Mouse (Mus musculus): ENCODE results near the gene Asb7. TPM values are rescaled to one million over a fixed set of nuclear protein-coding genes. Genes with fewer than 3 reads are reported as not detected.
A peak's percentile ranks its signal among the peaks of the same experiment; 100 is the strongest.

The Asb7 gene
- polyA plus RNA-seq, 1 experiment from 2014 or later, result 17.2 TPM

GRCm38 (mm10) chr7:66694467-66694866 lies 5.1 kb upstream of the Asb7 start:
- ATAC-seq (ENCODE audit: low read depth), result no peak
- peaks cover 8% of the 10 kb centered on the region for H3K4me1 ChIP-seq (replicated peaks)
- H3K36me3 ChIP-seq, result peaks cover 27% of the 10 kb centered on the region
- 78% methylated on average over 7 of the region's 7 CpGs for WGBS
- H3K9ac ChIP-seq, result no peak overlapping the region
- H3K4me3 ChIP-seq, result no peak overlapping the region
- H3K27me3 ChIP-seq, result no peaks in the 10 kb centered on the region
- H3K9me3 ChIP-seq, result no peaks in the 10 kb centered on the region
- no peak overlapping the region for H3K27ac ChIP-seq (replicated peaks)
- no peak overlapping the region for H3K4me2 ChIP-seq

GRCm38 (mm10) chr7:66689620-66690360 lies 394 bp upstream of the Asb7 start, which contains the start of gene Lins1:
Gene Lins1, plus strand, starts transcription at chr7:66689889.
- peak within 1 kb of the TSS; percentile 96 for H3K27ac ChIP-seq (replicated peaks)
- peak within 1 kb of the TSS; percentile 93 for H3K4me2 ChIP-seq
- peaks cover 7% of the 10 kb centered on the region; the same call in 1 of the 2 replicates for H3K36me3 ChIP-seq
- peak; percentile 99 for ATAC-seq (ENCODE audit: low read depth)
- H3K4me3 ChIP-seq, result peak within 1 kb of the TSS; percentile 77
- WGBS, result under 1% methylated on average over 52 of the region's 52 CpGs
- H3K9me3 ChIP-seq, result no peaks in the 10 kb centered on the region
- peaks cover 22% of the 10 kb centered on the region for H3K4me1 ChIP-seq (replicated peaks)
- no peaks in the 10 kb centered on the region for H3K27me3 ChIP-seq
- peak within 1 kb of the TSS; percentile 88 for H3K9ac ChIP-seq

GRCm38 (mm10) chr7:66688721-66689120 lies 675 bp downstream of the Asb7 start:
- 2% methylated on average over 5 of the region's 5 CpGs for WGBS
- ATAC-seq (ENCODE audit: low read depth), result peak; percentile 4
- Histone ChIP-seq H3K4me2 (peak overlapping the region; percentile 93), H3K4me3 (peak overlapping the region; percentile 77), H3K36me3 (peaks cover 11% of the 10 kb centered on the region; the same call in 1 of the 2 replicates), H3K4me1 (replicated peaks) (peaks cover 22% of the 10 kb centered on the region), H3K9me3 (no peaks in the 10 kb centered on the region), H3K27me3 (no peaks in the 10 kb centered on the region), H3K9ac (peak overlapping the region; percentile 88), H3K27ac (replicated peaks) (peak overlapping the region; percentile 59; the same call in 1 of the 2 replicates)

- Histone ChIP-seq H3K9ac (no peak overlapping the region), H3K36me3 (peaks cover 64% of the 10 kb centered on the region), H3K4me2 (no peak overlapping the region), H3K9me3 (no peaks in the 10 kb centered on the region), H3K27me3 (no peaks in the 10 kb centered on the region), H3K27ac (replicated peaks) (no peak overlapping the region), H3K4me1 (replicated peaks) (0 out of 2 replicates have a peak, but pooled peaks cover 3% of the 10 kb centered on the region), H3K4me3 (no peak overlapping the region)
- 80% methylated on average over 5 of the region's 5 CpGs for WGBS
- no peak for ATAC-seq (ENCODE audit: low read depth)
Measured at GRCm38 (mm10) chr7:66682119-66682863, 7.1 kb downstream of the Asb7 start.

- no peak overlapping the region for H3K27ac ChIP-seq (replicated peaks)
- peaks cover 97% of the 10 kb centered on the region for H3K36me3 ChIP-seq
- H3K27me3 ChIP-seq, result no peaks in the 10 kb centered on the region
- no peak for ATAC-seq (ENCODE audit: low read depth)
- H3K9me3 ChIP-seq, result 0 out of 2 replicates have a peak, but pooled peaks cover 5% of the 10 kb centered on the region
- no peaks in the 10 kb centered on the region for H3K4me1 ChIP-seq (replicated peaks)
- no peak overlapping the region for H3K9ac ChIP-seq
- H3K4me3 ChIP-seq, result no peak overlapping the region
- WGBS, result 92% methylated on average over 2 of the region's 2 CpGs
- no peak overlapping the region for H3K4me2 ChIP-seq
Measured at GRCm38 (mm10) chr7:66675800-66676199, 13.6 kb downstream of the Asb7 start.

- no peaks in the 10 kb centered on the region for H3K4me1 ChIP-seq (replicated peaks)
- no peaks in the 10 kb centered on the region for H3K27me3 ChIP-seq
- H3K4me2 ChIP-seq, result no peak overlapping the region
- H3K9me3 ChIP-seq, result peaks cover 15% of the 10 kb centered on the region; the same call in 1 of the 2 replicates
- H3K36me3 ChIP-seq, result peaks cover 46% of the 10 kb centered on the region
- H3K9ac ChIP-seq, result no peak overlapping the region
- H3K27ac ChIP-seq (replicated peaks), result no peak overlapping the region
- no peak for ATAC-seq (ENCODE audit: low read depth)
- H3K4me3 ChIP-seq, result no peak overlapping the region
Measured at GRCm38 (mm10) chr7:66667064-66667463, 22.3 kb downstream of the Asb7 start.

GRCm38 (mm10) chr7:66663548-66663947 lies 25.8 kb downstream of the Asb7 start:
- 93% methylated on average over 3 of the region's 3 CpGs for WGBS

GRCm38 (mm10) chr7:66661572-66661971 lies 27.8 kb downstream of the Asb7 start:
- H3K27me3 ChIP-seq, result no peaks in the 10 kb centered on the region
- no peaks in the 10 kb centered on the region for H3K9me3 ChIP-seq
- H3K4me2 ChIP-seq, result 0 out of 2 replicates have a peak overlapping the region, but pooled peaks have one; percentile 30
- peaks cover 38% of the 10 kb centered on the region for H3K36me3 ChIP-seq
- H3K9ac ChIP-seq, result no peak overlapping the region
- no peaks in the 10 kb centered on the region for H3K4me1 ChIP-seq (replicated peaks)
- WGBS, result 10% methylated on average over 8 of the region's 8 CpGs
- ATAC-seq (ENCODE audit: low read depth), result no peak
- no peak overlapping the region for H3K27ac ChIP-seq (replicated peaks)
- peak overlapping the region; percentile 10; the same call in 1 of the 2 replicates for H3K4me3 ChIP-seq

More at GRCm38 (mm10) chr7:66663548-66663947, 25.8 kb downstream of the Asb7 start:
- Histone ChIP-seq H3K27me3 (no peaks in the 10 kb centered on the region), H3K27ac (replicated peaks) (no peak overlapping the region), H3K4me2 (no peak overlapping the region), H3K9me3 (0 out of 2 replicates have a peak, but pooled peaks cover 5% of the 10 kb centered on the region), H3K4me3 (no peak overlapping the region), H3K9ac (no peak overlapping the region), H3K36me3 (peaks cover 36% of the 10 kb centered on the region), H3K4me1 (replicated peaks) (no peaks in the 10 kb centered on the region)
- ATAC-seq (ENCODE audit: low read depth), result no peak

GRCm38 (mm10) chr7:66660972-66661371 lies 28.4 kb downstream of the Asb7 start:
- Histone ChIP-seq H3K9ac (no peak overlapping the region), H3K4me1 (replicated peaks) (no peaks in the 10 kb centered on the region), H3K36me3 (peaks cover 38% of the 10 kb centered on the region), H3K27me3 (no peaks in the 10 kb centered on the region), H3K4me3 (no peak overlapping the region), H3K4me2 (no peak overlapping the region), H3K9me3 (no peaks in the 10 kb centered on the region), H3K27ac (replicated peaks) (no peak overlapping the region)
- no peak for ATAC-seq (ENCODE audit: low read depth)
- 81% methylated on average over 8 of the region's 8 CpGs for WGBS

- ATAC-seq (ENCODE audit: low read depth), result no peak
- Histone ChIP-seq H3K4me1 (replicated peaks) (no peaks in the 10 kb centered on the region), H3K27ac (replicated peaks) (no peak overlapping the region), H3K36me3 (peaks cover 38% of the 10 kb centered on the region), H3K9ac (no peak overlapping the region), H3K9me3 (no peaks in the 10 kb centered on the region), H3K4me3 (no peak overlapping the region), H3K4me2 (no peak overlapping the region), H3K27me3 (no peaks in the 10 kb centered on the region)
- 87% methylated on average over 7 of the region's 7 CpGs for WGBS
Measured at GRCm38 (mm10) chr7:66660291-66660690, 29.1 kb downstream of the Asb7 start.

- 89% methylated on average over 9 of the region's 9 CpGs for WGBS
- Histone ChIP-seq H3K27me3 (no peaks in the 10 kb centered on the region), H3K9me3 (no peaks in the 10 kb centered on the region), H3K4me2 (no peak overlapping the region), H3K4me3 (no peak overlapping the region), H3K9ac (no peak overlapping the region), H3K27ac (replicated peaks) (no peak overlapping the region), H3K4me1 (replicated peaks) (peaks cover 12% of the 10 kb centered on the region), H3K36me3 (peaks cover 52% of the 10 kb centered on the region)
- no peak for ATAC-seq (ENCODE audit: low read depth)
Measured at GRCm38 (mm10) chr7:66655471-66655870, 33.9 kb downstream of the Asb7 start.

GRCm38 (mm10) chr7:66653596-66653995 lies 35.8 kb downstream of the Asb7 start:
- Histone ChIP-seq H3K36me3 (peaks cover 40% of the 10 kb centered on the region), H3K27ac (replicated peaks) (no peak overlapping the region), H3K4me3 (no peak overlapping the region), H3K9ac (no peak overlapping the region), H3K4me1 (replicated peaks) (peaks cover 12% of the 10 kb centered on the region), H3K4me2 (no peak overlapping the region), H3K27me3 (no peaks in the 10 kb centered on the region), H3K9me3 (no peaks in the 10 kb centered on the region)
- ATAC-seq (ENCODE audit: low read depth), result no peak
- 92% methylated on average over 9 of the region's 9 CpGs for WGBS

Measured in neural tube, embryonic 13.5 days (tissue).